Mouse (Mus musculus): ENCODE results near the gene Wdr20.

GRCm38 (mm10) chr12:110813624-110814023 lies 75.9 kb downstream of the Wdr20 start:
- TF ChIP-seq POLR2A (IDR thresholded peaks at IDR 0.05; ENCODE audit: control insufficient read depth, low read depth, low read length) (no peak), CTCF (IDR thresholded peaks at IDR 0.05; ENCODE audit: control insufficient read depth, insufficient read depth, insufficient replicate concordance, low read depth, low read length) (no peak)

Data from testis, adult 2 months (tissue).